Comparison of ENCODE assay signal across 8 mouse cellular contexts in the genomic region with DNA sequence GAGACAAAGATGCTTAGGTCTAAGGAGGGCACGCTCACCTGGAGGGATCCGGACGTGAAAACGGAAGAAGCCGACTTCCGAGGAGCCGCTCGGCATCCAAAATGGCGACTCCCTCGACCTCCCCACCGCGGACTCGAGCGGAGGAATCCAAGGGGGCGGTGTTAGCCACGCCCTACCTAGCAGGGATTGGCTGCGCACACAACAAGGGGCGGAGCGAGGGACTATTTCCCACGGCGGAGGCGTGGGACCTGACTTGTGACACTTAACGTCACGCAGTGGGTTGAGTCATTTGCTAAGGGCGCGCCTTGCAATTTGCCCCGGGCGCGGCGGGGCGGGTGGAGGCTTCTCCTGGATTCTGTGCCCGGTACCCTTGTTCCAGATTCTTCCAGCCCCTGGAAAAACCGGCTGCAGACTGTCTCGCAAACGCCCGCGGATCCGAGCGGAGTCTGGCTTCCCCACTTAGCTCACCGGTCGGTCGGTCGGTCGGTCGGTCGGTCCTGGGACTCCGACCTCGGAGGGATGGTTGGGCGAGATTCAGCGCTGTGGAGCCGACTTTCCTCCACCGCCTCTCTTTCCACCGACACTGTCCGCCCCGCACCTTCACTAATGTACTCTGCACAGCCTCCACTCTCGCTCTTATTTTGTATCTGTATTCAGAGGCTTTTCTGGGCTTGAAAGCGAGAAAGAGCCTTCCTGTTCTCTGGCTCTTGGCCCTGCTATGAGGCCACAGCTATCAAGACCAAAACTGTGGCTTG. TPM values are rescaled to one million over a fixed set of nuclear protein-coding genes. Genes with fewer than 3 reads are reported as not detected.
DNase-seq lines count a peak whose midpoint lies in the region; ATAC-seq lines count a peak whose summit lies in the region.

TSS of gene Ist1 (minus strand) at position 115 of the 755 bp plus-strand sequence.

- H3K4me2 ChIP-seq in hindbrain, embryonic 16.5 days (ENCODE audit: low read length), result peak within 1 kb of the TSS; percentile 65

- no peaks in the 10 kb centered on the region for H3K27me3 ChIP-seq in hindbrain, embryonic 16.5 days (replicated peaks; ENCODE audit: control insufficient read depth, insufficient read depth, low read length)

- peak within 1 kb of the TSS; percentile 89 for H3K27ac ChIP-seq in hindbrain, embryonic 16.5 days (ENCODE audit: low read depth, low read length)
- peak within 1 kb of the TSS; percentile 52 for H3K27ac ChIP-seq in macrophage

- H3K36me3 ChIP-seq in hindbrain, embryonic 16.5 days (ENCODE audit: control insufficient read depth, insufficient read depth, low read length), result no peaks in the 10 kb centered on the region
- H3K36me3 ChIP-seq in macrophage (ENCODE audit: inconsistent target), result no peaks in the 10 kb centered on the region

- H3K4me1 ChIP-seq in hindbrain, embryonic 16.5 days (ENCODE audit: control insufficient read depth, insufficient read depth, low read depth, low read length), result peaks cover 19% of the 10 kb centered on the region

- ATAC-seq in hindbrain, embryonic 16.5 days, result peak; percentile 97

- peak within 1 kb of the TSS; percentile 99 for H3K9ac ChIP-seq in hindbrain, embryonic 16.5 days (ENCODE audit: low read depth, low read length)

- no peaks in the 10 kb centered on the region for H3K9me3 ChIP-seq in hindbrain, embryonic 16.5 days (ENCODE audit: control insufficient read depth, low read length)

- H3K79me2 ChIP-seq in macrophage (ENCODE audit: inconsistent target), result peaks cover 48% of the 10 kb centered on the region

- DNase-seq in WW6 (ENCODE audit: low read depth, low spot score), result peak; percentile 99
- DNase-seq in cerebellum, postnatal 4 days (ENCODE audit: low spot score in 2 of 2), result peak; percentile 95 to 98
- peak; percentile 99 for DNase-seq in gastrocnemius, adult 18-20 months (ENCODE audit: low spot score)
- peak; percentile 97 for DNase-seq in left cerebral cortex, adult 18-20 months (ENCODE audit: low spot score in 2 of 2)
- DNase-seq in right cerebral cortex, adult 18-20 months, result peak; percentile 98
- DNase-seq in urinary bladder, postnatal 10 days (ENCODE audit: low spot score), result peak; percentile 95

- WGBS in hindbrain, embryonic 16.5 days, result under 1% methylated on average over 56 of the region's 57 CpGs
- under 1% methylated on average over 53 of the region's 57 CpGs for WGBS in macrophage (ENCODE audit: missing documents)

- peak within 1 kb of the TSS; percentile 65 for H3K4me3 ChIP-seq in hindbrain, embryonic 16.5 days (ENCODE audit: low read length)
- peak within 1 kb of the TSS; percentile 55 for H3K4me3 ChIP-seq in macrophage (ENCODE audit: inconsistent target)

RNA-seq across cellular contexts. Expression of gene Ist1, which starts in this region (rescaled TPM):
- 10 to 100 TPM; 27.7 to 32.7 TPM for total RNA-seq in gastrocnemius, adult 18-20 months (2021)
- polyA plus RNA-seq in hindbrain, embryonic 16.5 days (2015; fragmentation: Nextera tagmentation; extraction: Ambion mirVana), result 132 and 147 TPM in 2 replicates
- total RNA-seq in left cerebral cortex, adult 18-20 months (2021), result 10 to 100 TPM; 69.4 to 77.7 TPM
- 100 to 1,000 TPM; 184 to 290 (median 245) TPM for total RNA-seq in macrophage (2018; cell fraction: chromatin; rRNA removed)
- total RNA-seq in macrophage (2018; cell fraction: cytosol; rRNA removed), result 100 to 1,000 TPM; 108 to 165 (median 124) TPM
- 100 to 1,000 TPM; 141 to 322 (median 221) TPM for total RNA-seq in macrophage (2018; cell fraction: nucleus; rRNA removed)
- polyA plus RNA-seq in macrophage (2018), result 79.1 to 112 TPM (median 87.3 TPM) in 3 replicates

Comparison
In these comparisons a context has a peak if more than half of its experiments do, and no peak if none do; other contexts are left out.
1. Peak in every context shown above with its lines: DNase-seq, ATAC-seq, H3K4me3 ChIP-seq and H3K27ac ChIP-seq.